Mouse (Mus musculus): ENCODE data around the gene D430042O09Rik.

GRCm38 (mm10) chr7:125893621-125894020, 185.9 kb downstream of the D430042O09Rik start:
- no peak for TF ChIP-seq CTCF (IDR thresholded peaks at IDR 0.05; ENCODE audit: extremely low read depth, insufficient read length, insufficient replicate concordance, low read depth, low read length)
- no peak for TF ChIP-seq POLR2A (IDR thresholded peaks at IDR 0.05; ENCODE audit: low read depth, low read length)
